Mouse (Mus musculus) embryonic fibroblast, embryonic 13.5 days (primary cell): Measurements from ENCODE around the gene Sprr4. TPM values are rescaled to one million over a fixed set of nuclear protein-coding genes. Genes with fewer than 3 reads are reported as not detected.
"Not testable (repeated sequence)": the region's sequence is repeated elsewhere in the genome, so short reads cannot be mapped to it uniquely, and the experiment has no call there.

Experiments used
- H3K27ac ChIP-seq: 2 replicates; pipeline ENCODE4 v1.5.1; 2012; ENCODE audit warnings: low read length, control low read depth, inconsistent platforms; ENCODE audit not compliant: insufficient read depth
- H3K4me1 ChIP-seq: 2 replicates; pipeline ENCODE4 v1.6.1; 2011; ENCODE audit warnings: low read length; ENCODE audit not compliant: control insufficient read depth, insufficient read depth
- H3K4me3 ChIP-seq: 2 replicates; pipeline ENCODE4 v1.5.1; 2011; ENCODE audit warnings: mild to moderate bottlenecking, control low read depth, low read length; ENCODE audit not compliant: insufficient read depth
- CTCF ChIP-seq: IDR thresholded peaks from 2 replicates; pipeline ENCODE4 v1.5.1; 2011; ENCODE audit warnings: mild to moderate bottlenecking, control low read depth, low read length, moderate library complexity, borderline replicate concordance; ENCODE audit not compliant: insufficient read depth
- POLR2A ChIP-seq: IDR thresholded peaks from 2 replicates; pipeline ENCODE4 v1.6.1; 2011; ENCODE audit warnings: low read depth, mild to moderate bottlenecking, control low read depth, low read length, moderate library complexity
- polyA plus RNA-seq: library from polyadenylated mRNA; stranded (reverse); fragments of >200 nt; gene quantifications from 2 replicates; pipeline ENCODE4 v1.2.4, GENCODE M21; 2011; ENCODE audit warnings: low read depth; ENCODE audit not compliant: missing spikeins, insufficient read length

Sprr4 gene
- not detected in 2 replicates for polyA plus RNA-seq

DNA sequence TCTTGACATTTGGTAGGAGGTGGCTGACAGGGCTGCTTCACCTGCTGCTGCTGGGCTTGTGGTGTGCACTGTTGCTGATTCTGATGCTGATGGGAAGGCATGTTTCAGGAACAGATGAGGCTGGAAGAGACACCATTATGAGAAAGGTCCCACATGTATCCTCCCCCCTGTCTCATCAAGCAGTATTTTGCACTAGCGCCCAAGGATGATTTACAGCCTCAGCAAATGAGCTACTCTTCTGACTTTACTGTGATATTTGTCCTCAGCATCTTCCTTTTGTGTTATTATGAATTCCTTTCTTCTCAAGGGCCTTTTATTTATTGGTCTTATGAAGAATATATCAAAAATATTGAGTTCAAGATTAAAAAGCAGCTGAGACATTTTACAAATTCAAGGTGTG lies at the start of gene Sprr4:
Sprr4 (minus strand) TSS at position 101 of the 400 bp plus-strand sequence.
- H3K4me3 ChIP-seq, result no peak within 1 kb of the TSS
- TF ChIP-seq POLR2A, result no peak

DNA sequence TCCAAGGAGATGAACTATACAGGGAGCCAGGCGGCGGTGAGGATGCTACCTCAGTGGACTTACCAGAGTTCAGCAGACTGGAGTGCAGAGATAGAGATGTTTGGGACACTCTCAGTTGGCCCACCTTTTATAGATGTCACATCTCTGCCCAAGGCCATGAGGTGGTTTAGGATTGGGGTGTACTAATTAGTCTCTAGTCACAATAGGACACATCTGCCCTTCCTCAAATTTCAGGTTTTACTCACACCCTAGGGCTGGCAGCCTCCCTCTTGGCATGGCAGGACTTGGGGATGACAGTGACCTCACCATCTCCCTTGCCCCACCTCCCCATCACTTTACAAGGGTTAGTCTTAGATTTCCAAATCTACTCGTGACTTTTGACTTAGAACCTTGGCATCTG lies 34.1 kb upstream of the Sprr4 start, which contains the start of gene 2310046K23Rik:
2310046K23Rik (minus strand) TSS at position 101 of the 400 bp plus-strand sequence.
- Histone ChIP-seq H3K27ac (no peak within 1 kb of the TSS), H3K4me1 (no peaks in the 10 kb centered on the region), H3K4me3 (no peak within 1 kb of the TSS)
- TF ChIP-seq POLR2A (no peak), CTCF (no peak)

More for the DNA sequence above, at the start of gene Sprr4:
- Histone ChIP-seq H3K4me1 (no peaks in the 10 kb centered on the region), H3K27ac (no peak within 1 kb of the TSS)

DNA sequence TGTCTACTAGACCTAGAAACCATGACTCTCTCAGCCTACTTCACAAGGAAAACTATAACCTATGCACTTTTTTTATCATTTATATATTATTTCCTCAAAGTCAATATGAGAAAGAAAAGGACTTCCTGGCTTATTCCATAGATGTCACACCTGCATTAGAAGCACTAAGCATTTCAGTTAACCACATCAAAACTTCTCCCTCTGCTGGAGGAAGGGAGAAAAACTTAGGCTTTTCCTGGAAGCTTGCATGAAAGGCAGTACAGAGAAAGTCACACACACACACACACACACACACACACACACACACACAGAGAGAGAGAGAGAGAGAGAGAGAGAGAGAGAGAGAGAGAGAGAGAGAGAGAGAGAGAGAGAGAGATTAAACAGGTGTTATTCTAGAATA lies 12.0 kb upstream of the Sprr4 start:
- TF ChIP-seq CTCF (no peak), POLR2A (no peak)
- H3K4me1 ChIP-seq, result no peaks in the 10 kb centered on the region
- H3K27ac ChIP-seq, result no peak overlapping the region
- H3K4me3 ChIP-seq, result no peak overlapping the region

DNA sequence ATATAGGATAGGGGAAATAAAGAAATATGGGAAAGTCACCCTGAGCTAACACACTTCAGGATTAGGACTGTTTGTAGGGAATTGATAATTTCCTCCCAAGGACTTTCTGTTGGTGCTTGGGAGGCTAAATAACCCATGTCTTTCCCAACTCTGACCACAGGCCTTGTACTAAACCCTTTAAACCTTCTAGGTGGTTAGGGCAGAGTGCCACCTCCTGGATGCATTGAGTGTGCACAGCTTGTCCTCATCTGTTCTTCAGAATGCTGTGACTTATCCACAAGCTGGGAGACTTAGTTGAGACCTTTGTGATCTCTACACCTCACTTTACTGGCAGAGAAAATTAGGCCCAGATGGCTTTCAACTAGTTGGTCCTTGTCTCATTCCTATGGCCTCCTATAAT lies 10.5 kb upstream of the Sprr4 start:
- no peaks in the 10 kb centered on the region for H3K4me1 ChIP-seq
- H3K27ac ChIP-seq, result no peak overlapping the region
- TF ChIP-seq CTCF, result peak; percentile 64; the same call in 1 of the 2 replicates
- TF ChIP-seq POLR2A, result no peak
- no peak overlapping the region for H3K4me3 ChIP-seq

DNA sequence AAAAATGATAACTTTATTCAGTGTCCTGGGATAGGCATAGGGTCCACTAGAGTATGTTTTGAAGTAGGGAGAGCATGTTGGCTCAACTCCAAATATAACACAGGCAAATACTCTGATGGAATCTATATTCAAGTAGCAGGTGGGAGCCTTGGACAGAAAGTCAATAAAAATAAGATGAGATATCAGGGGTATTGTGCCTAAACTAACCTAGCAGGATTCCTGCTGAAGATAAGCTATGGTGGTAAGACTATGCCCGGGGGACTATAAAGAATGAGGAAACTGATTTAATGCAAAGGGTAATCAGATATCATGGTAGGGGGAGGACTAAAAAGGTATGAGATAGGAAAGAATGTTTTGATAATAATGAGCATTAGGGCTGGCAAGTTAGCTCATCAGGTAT lies 7.9 kb upstream of the Sprr4 start:
- TF ChIP-seq CTCF (no peak), POLR2A (no peak)
- no peak overlapping the region for H3K27ac ChIP-seq
- no peaks in the 10 kb centered on the region for H3K4me1 ChIP-seq
- H3K4me3 ChIP-seq, result no peak overlapping the region

DNA sequence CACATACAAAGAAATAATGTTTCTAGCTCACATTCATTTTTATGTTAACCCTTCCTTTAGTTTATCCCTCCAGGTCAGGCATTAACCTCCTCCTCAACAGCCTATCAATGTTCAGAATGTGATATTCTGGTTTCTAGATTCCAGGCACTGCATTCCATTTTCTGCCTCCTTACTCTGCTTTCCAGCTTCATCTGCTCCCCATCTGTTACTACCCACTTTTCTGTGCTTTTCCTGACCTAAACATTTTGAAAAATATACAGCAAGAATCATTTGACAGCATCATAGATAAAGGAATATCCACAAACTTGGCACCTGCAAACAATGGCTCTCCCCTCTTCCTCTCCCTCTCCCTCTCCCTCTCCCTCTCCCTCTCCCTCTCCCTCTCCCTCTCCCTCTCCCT lies 3.2 kb upstream of the Sprr4 start:
- Histone ChIP-seq H3K27ac (no peak overlapping the region), H3K4me1 (no peaks in the 10 kb centered on the region), H3K4me3 (no peak overlapping the region)
- no peak for TF ChIP-seq CTCF
- no peak for TF ChIP-seq POLR2A

DNA sequence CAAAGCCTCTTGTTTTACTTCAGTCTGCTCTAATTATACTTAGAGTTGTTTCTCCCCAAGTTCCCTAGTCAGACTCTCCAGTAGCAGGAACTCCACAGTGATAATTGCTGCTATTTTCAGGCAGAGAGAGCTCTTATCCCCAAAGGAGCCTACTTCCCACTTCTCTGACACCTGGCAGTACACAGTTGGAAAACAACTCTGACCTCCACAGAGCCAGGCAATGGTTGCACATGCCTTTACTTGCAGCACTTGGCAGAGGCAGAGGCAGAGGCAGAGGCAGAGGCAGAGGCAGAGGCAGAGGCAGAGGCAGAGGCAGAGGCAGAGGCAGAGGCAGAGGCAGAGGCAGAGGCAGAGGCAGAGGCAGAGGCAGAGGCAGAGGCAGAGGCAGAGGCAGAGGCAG lies 10.0 kb downstream of the Sprr4 start:
- H3K27ac ChIP-seq, H3K4me1 ChIP-seq, H3K4me3 ChIP-seq: not testable (repeated sequence)

DNA sequence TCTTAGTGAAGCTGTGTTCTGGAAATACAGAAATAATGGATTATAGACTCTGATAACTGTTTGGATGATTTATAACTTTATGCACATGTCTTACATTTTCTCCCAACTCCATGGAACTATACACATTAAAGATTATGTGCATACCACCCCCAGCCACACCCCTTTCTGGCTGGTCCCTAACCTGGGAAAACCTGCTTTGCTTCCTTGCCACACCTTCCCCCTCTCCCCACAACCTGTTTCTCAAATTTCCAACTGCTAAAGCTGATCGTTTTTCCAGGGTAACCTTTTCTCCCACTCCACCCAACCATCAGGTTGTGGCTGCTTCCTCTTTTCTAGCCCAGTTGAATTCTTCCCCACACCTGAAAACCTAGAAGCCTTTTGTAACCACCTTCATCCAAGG lies 14.0 kb downstream of the Sprr4 start:
- TF ChIP-seq CTCF (no peak), POLR2A (no peak)
- Histone ChIP-seq H3K4me3 (no peak overlapping the region), H3K4me1 (0 out of 2 replicates have a peak, but pooled peaks cover 8% of the 10 kb centered on the region), H3K27ac (no peak overlapping the region)

DNA sequence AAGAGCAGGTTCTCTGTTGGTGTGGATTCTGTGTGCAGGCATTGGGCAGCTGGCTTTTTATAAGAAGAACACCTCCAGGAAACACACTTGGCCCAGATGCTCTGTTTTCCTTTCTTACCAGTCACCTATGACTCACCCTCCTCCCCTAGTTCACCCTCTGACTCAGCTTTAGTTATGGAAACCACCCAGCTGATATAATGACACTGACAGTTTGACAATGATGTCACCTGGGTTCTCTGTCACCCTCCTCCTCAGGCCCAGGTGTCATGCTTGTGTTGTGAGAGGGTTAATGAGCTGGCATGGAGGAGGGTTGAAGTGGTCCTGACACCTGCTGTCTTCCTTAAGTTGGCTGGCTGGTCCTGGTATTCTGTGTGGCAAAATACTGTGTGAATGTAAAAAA lies 14.4 kb downstream of the Sprr4 start, which contains the start of gene Sprr1a:
Sprr1a (minus strand) TSS at position 33 of the 400 bp plus-strand sequence.
- Histone ChIP-seq H3K27ac (no peak within 1 kb of the TSS), H3K4me1 (0 out of 2 replicates have a peak, but pooled peaks cover 8% of the 10 kb centered on the region)

DNA sequence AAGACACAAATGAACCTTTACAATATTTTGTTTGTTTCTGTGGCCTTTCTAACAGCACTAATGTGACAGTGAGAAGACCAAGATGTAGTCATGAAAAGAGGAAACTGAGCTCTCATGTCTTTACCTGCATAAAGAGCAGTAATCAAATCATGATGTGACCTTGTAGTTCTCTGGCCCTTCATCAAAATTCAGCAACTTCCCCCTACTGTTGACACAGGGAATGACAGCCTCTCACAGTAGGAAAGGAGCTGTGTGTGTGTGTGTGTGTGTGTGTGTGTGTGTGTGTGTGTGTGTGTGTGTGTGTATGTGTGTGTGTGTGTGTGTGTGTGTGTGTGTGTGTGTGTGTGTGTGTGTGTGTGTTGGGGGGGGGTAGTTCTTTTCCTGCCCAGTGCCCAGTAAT lies 19.0 kb downstream of the Sprr4 start:
- H3K4me1 ChIP-seq, H3K4me3 ChIP-seq, H3K27ac ChIP-seq: not testable (repeated sequence)

More for the DNA sequence above, 14.4 kb downstream of the Sprr4 start, which contains the start of gene Sprr1a:
- TF ChIP-seq POLR2A (no peak), CTCF (no peak)
- H3K4me3 ChIP-seq, result no peak within 1 kb of the TSS

DNA sequence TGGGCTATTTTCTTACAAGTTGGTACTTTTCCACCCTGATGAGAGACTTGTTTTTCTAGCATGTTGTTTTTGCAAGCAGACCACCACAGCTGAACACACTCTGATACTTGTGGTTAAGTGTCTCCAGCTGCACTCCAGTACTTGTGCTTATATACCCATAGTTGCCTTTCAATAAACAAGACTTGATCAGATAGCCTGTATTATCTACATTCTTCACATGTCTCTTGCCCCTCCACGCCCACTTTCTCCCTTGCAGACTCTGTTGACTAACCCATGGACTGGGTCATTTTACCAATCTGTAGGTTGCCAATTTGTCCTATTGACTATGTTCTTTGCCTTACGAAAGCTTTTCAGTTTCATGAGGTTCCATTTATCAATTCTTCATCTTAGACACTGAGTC lies 30.2 kb downstream of the Sprr4 start:
- Histone ChIP-seq H3K4me3 (no peak overlapping the region), H3K27ac (no peak overlapping the region), H3K4me1 (peaks cover 5% of the 10 kb centered on the region)
- TF ChIP-seq POLR2A, result no peak
- TF ChIP-seq CTCF, result no peak
